Mouse (Mus musculus) spleen, postnatal 14 days (tissue): ENCODE results near the gene Slc39a9.

Experiments
- DNase-seq, 2 experiments: peaks; one replicate each; pipeline ENCODE4 v3.0.0; 2021 to 2022; ENCODE audit warnings: low spot score in 2 of 2

Slc39a9 gene

GRCm38 (mm10) chr12:80719141-80719540, 75.5 kb downstream of the Slc39a9 start:
- no peak for DNase-seq

- DNase-seq = no peak
Measured at GRCm38 (mm10) chr12:80720507-80720906, 76.8 kb downstream of the Slc39a9 start.

DNA sequence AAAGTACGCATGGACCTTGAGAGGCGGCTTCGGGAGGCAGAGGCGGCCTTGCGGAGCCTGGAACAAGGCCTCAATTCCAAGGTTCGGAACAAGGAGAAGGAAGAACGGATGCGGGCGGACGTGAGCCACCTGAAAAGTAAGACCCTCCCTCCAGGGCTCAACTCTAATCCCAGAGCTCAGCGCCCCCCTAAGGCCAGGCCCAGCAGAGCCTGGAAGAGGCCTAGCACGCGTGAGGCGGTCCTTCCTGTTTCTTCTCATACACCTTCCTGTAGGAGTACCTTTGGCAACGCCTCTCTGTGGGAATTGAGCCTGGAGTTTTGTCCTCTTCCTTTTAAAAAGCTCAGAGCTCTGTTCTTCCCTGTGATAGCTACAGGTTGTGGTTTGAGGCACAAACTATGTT, 77.8 kb downstream of the Slc39a9 start:
- DNase-seq = no peak

GRCm38 (mm10) chr12:80724853-80725559, 81.3 kb downstream of the Slc39a9 start:
- DNase-seq = peak; percentile 59 to 72

- DNase-seq = no peak
Measured at GRCm38 (mm10) chr12:80728207-80728606, 84.5 kb downstream of the Slc39a9 start.

DNA sequence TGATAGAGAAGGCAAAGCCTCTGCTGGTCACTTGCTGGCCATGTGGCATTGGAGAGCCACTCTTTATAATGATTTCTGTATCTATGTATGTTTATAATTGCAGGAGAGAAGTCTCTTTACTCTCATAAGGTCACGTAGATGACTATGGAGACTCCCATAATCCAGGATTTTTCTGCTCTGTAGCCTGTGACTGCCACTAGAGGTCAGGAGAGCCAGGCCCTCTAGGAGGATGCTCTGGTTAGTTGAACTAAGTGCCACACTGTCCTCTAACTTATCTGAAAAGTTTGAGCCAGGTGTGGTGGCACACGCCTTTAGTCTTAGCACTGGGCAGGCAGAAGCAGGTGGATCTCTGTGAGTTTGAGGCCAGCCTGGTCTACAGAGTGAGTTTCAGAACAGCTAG, 85.1 kb downstream of the Slc39a9 start:
- no peak for DNase-seq

- no peak for DNase-seq
Measured at GRCm38 (mm10) chr12:80729758-80730530, 86.3 kb downstream of the Slc39a9 start.

- DNase-seq = no peak
Measured at GRCm38 (mm10) chr12:80730567-80730966, 86.9 kb downstream of the Slc39a9 start.
